Mouse (Mus musculus) testis, postnatal 10 days (tissue): Measurements from ENCODE around the gene Kif17.
A peak's percentile ranks its signal among the peaks of the same experiment; 100 is the strongest.
"Not testable (repeated sequence)": the region's sequence is repeated elsewhere in the genome, so short reads cannot be mapped to it uniquely, and the experiment has no call there.

Source experiments
- DNase-seq: peaks from one replicate; pipeline ENCODE4 v3.0.0; 2021; ENCODE audit warnings: low spot score

The Kif17 gene

GRCm38 (mm10) chr4:138313795-138314194 lies 63.6 kb downstream of the Kif17 start:
- DNase-seq, result no peak

- DNase-seq, result no peak
These were observed 65.5 kb downstream of the Kif17 start for GRCm38 (mm10) chr4:138315781-138316180.

GRCm38 (mm10) chr4:138316369-138316768 lies 66.1 kb downstream of the Kif17 start:
- no peak for DNase-seq

GRCm38 (mm10) chr4:138318509-138319266 lies 68.5 kb downstream of the Kif17 start:
- DNase-seq, result peak; percentile 77

GRCm38 (mm10) chr4:138319508-138319907 lies 69.3 kb downstream of the Kif17 start:
- DNase-seq, result peak; percentile 89

GRCm38 (mm10) chr4:138320711-138321110 lies 70.5 kb downstream of the Kif17 start:
- peak; percentile 41 for DNase-seq

GRCm38 (mm10) chr4:138321488-138321887 lies 71.3 kb downstream of the Kif17 start:
- peak; percentile 55 for DNase-seq

- no peak for DNase-seq
These were observed 72.5 kb downstream of the Kif17 start for GRCm38 (mm10) chr4:138322692-138323091.

- no peak for DNase-seq
These were observed 73.5 kb downstream of the Kif17 start for GRCm38 (mm10) chr4:138323753-138324152.

- no peak for DNase-seq
These were observed 74.2 kb downstream of the Kif17 start for GRCm38 (mm10) chr4:138324451-138324850.

GRCm38 (mm10) chr4:138325466-138326076 lies 75.3 kb downstream of the Kif17 start:
- peak; percentile 99 for DNase-seq

- DNase-seq, result peak; percentile 95
These were observed 76.0 kb downstream of the Kif17 start, which contains the start of gene Pink1 for GRCm38 (mm10) chr4:138326077-138326695. TSS of gene Pink1 (minus strand) at chr4:138326307.

GRCm38 (mm10) chr4:138327155-138327554 lies 76.9 kb downstream of the Kif17 start:
- DNase-seq, result not testable (repeated sequence)

GRCm38 (mm10) chr4:138327891-138328470 lies 77.7 kb downstream of the Kif17 start:
- no peak for DNase-seq

GRCm38 (mm10) chr4:138330264-138330671 lies 80.0 kb downstream of the Kif17 start:
- peak; percentile 41 for DNase-seq

GRCm38 (mm10) chr4:138331647-138332046 lies 81.4 kb downstream of the Kif17 start:
- peak; percentile 55 for DNase-seq

GRCm38 (mm10) chr4:138333135-138333534 lies 82.9 kb downstream of the Kif17 start:
- DNase-seq, result no peak

GRCm38 (mm10) chr4:138335036-138335435 lies 84.8 kb downstream of the Kif17 start:
- DNase-seq, result no peak

GRCm38 (mm10) chr4:138335648-138336047 lies 85.4 kb downstream of the Kif17 start:
- no peak for DNase-seq

- DNase-seq, result no peak
These were observed 86.6 kb downstream of the Kif17 start for GRCm38 (mm10) chr4:138336876-138337275.

- no peak for DNase-seq
These were observed 87.1 kb downstream of the Kif17 start for GRCm38 (mm10) chr4:138337341-138337740.

- DNase-seq, result peak; percentile 75
These were observed 89.7 kb downstream of the Kif17 start for GRCm38 (mm10) chr4:138339963-138340362.

- no peak for DNase-seq
These were observed 91.2 kb downstream of the Kif17 start for GRCm38 (mm10) chr4:138341393-138341792.
